Mouse (Mus musculus): ENCODE results near the gene Sde2. TPM values are rescaled to one million over a fixed set of nuclear protein-coding genes. Genes with fewer than 3 reads are reported as not detected.

Sde2 gene
- total RNA-seq, 1 experiment: 39.6 TPM

DNA sequence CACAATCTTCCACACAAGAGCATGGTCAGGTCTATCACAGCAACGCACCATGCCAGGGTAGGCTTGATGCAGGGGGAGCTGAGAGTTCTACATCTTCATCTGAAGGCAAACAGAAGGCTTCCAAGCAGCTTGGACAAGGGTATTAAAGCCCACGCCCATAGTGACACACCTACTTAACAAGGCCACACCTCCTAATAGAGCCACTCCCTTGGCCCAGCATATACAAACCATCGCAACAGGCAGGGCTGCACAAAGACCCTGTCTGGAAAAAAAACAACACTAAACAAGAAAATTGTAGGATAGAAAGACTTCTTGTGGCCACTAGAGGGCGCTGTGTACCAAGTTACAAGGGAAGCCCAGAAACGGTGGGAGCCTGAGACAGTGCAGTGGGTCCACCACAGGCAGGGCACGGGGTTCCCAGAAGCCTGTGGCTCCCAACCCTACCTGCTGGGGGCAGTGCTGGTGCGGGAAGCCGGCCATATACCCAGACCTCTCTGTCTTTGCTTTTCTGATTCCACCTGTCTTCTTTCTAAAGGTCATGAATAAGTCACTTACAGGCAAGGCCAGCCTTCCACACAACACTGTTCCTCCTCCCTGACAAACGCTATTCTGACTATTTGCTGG, 23.0 kb downstream of the Sde2 start:
- no peaks in the 10 kb centered on the region for H3K36me3 ChIP-seq (ENCODE audit: control insufficient read depth, insufficient read depth, low read length, poor library complexity, severe bottlenecking)
- no peak overlapping the region for H3K4me3 ChIP-seq (ENCODE audit: insufficient read depth in 1 of 2, low read depth in 1 of 2, low read length in 2 of 2, poor library complexity in 1 of 2, severe bottlenecking in 1 of 2)
- DNase-seq (ENCODE audit: low read depth, low spot score): peak; percentile 97
- in situ Hi-C loops (cut with MboI; ENCODE audit: low sequenced_read_pairs in 2 of 2, unreplicated experiment in 2 of 2): no loop called here
- peaks cover 6 to 23% of the 10 kb centered on the region in 2 experiments; a peak in 2 of 4 replicates for H3K4me1 ChIP-seq (ENCODE audit: control insufficient read depth in 2 of 2, insufficient read depth in 2 of 2, low read length in 2 of 2, poor library complexity in 1 of 2)
- TF ChIP-seq HCFC1 (IDR thresholded peaks at IDR 0.05; ENCODE audit: borderline replicate concordance, insufficient read depth, low read length) (no peak; the same call in 1 of the 2 replicates), CHD2 (IDR thresholded peaks at IDR 0.05; ENCODE audit: low read depth, low read length) (no peak), MAFK (IDR thresholded peaks at IDR 0.05; ENCODE audit: insufficient read depth, low read depth, low read length) (no peak), ZNF384 (IDR thresholded peaks at IDR 0.05; ENCODE audit: low read depth, low read length) (peak; percentile 82; the same call in 1 of the 2 replicates), ZC3H11A (IDR thresholded peaks at IDR 0.05; ENCODE audit: borderline replicate concordance, low read depth, low read length) (peak; percentile 90)
- H3K9me3 ChIP-seq (ENCODE audit: control insufficient read depth, insufficient read depth, low read depth, low read length): no peaks in the 10 kb centered on the region
- no peak overlapping the region for H3K27ac ChIP-seq (ENCODE audit: insufficient read depth, low read depth, low read length, poor library complexity, severe bottlenecking)
- H3K9ac ChIP-seq (ENCODE audit: insufficient read depth, low read depth, low read length, poor library complexity, severe bottlenecking): no peak overlapping the region

DNA sequence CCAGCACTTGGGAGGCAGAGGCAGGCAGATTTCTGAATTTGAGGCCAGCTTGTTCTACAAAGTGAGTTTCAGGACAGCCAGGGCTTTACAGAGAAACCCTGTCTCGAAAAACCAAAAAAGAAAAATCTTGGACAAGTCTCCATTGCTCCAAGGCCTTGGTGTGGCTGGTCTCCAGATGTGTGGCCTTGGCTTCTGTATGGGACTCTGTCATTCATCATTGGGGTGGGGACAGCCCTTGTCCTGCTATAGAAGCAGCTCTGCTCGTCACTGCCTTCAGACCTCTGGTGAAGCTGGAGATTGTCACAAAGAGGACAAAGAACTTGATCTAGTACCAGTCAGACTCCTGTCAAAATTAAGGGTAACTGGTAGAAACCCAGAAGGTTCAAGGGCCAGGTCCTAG, 23.7 kb downstream of the Sde2 start:
- in situ Hi-C loops (cut with MboI; ENCODE audit: low sequenced_read_pairs in 2 of 2, unreplicated experiment in 2 of 2): no loop called here

DNA sequence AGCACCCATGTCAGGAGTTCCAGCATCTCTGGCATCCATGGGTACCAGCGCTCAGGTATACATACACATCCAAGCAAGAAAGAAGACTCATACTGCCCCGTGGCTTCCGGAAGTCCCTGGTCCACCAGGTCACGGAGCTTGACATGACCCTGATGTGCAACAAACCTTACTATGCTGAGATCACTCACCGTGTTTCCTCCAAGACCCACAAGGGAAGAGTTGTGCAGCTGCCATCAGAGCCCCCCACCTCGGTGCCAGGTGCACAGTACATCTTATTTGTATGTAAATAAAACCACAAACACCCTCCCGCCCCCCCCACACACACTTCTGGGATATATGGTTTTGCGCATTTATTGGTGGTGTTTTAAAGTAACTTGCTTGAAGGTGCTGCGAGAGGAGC, 24.2 kb downstream of the Sde2 start:
- Histone ChIP-seq H3K36me3 (ENCODE audit: control insufficient read depth, insufficient read depth, low read length, poor library complexity, severe bottlenecking) (no peaks in the 10 kb centered on the region), H3K9ac (ENCODE audit: insufficient read depth, low read depth, low read length, poor library complexity, severe bottlenecking) (no peak overlapping the region), H3K4me3 (ENCODE audit: insufficient read depth in 1 of 2, low read depth in 1 of 2, low read length in 2 of 2, poor library complexity in 1 of 2, severe bottlenecking in 1 of 2) (no peak overlapping the region), H3K27ac (ENCODE audit: insufficient read depth, low read depth, low read length, poor library complexity, severe bottlenecking) (no peak overlapping the region), H3K4me1 (ENCODE audit: control insufficient read depth in 2 of 2, insufficient read depth in 2 of 2, low read length in 2 of 2, poor library complexity in 1 of 2) (peaks cover 3 to 22% of the 10 kb centered on the region in 2 experiments; a peak in 2 of 4 replicates), H3K9me3 (ENCODE audit: control insufficient read depth, insufficient read depth, low read depth, low read length) (no peaks in the 10 kb centered on the region)
- in situ Hi-C loops (cut with MboI; ENCODE audit: low sequenced_read_pairs in 2 of 2, unreplicated experiment in 2 of 2): no loop called here
- no peak for DNase-seq (ENCODE audit: low read depth, low spot score)
- TF ChIP-seq ZC3H11A (IDR thresholded peaks at IDR 0.05; ENCODE audit: borderline replicate concordance, low read depth, low read length) (no peak), CHD2 (IDR thresholded peaks at IDR 0.05; ENCODE audit: low read depth, low read length) (no peak), HCFC1 (IDR thresholded peaks at IDR 0.05; ENCODE audit: borderline replicate concordance, insufficient read depth, low read length) (no peak), MAFK (IDR thresholded peaks at IDR 0.05; ENCODE audit: insufficient read depth, low read depth, low read length) (no peak)

More for the DNA sequence above, 23.7 kb downstream of the Sde2 start:
- Histone ChIP-seq H3K9ac (ENCODE audit: insufficient read depth, low read depth, low read length, poor library complexity, severe bottlenecking) (no peak overlapping the region), H3K9me3 (ENCODE audit: control insufficient read depth, insufficient read depth, low read depth, low read length) (no peaks in the 10 kb centered on the region), H3K4me1 (ENCODE audit: control insufficient read depth in 2 of 2, insufficient read depth in 2 of 2, low read length in 2 of 2, poor library complexity in 1 of 2) (peaks cover 6 to 23% of the 10 kb centered on the region in 2 experiments; a peak in 2 of 4 replicates), H3K4me3 (ENCODE audit: insufficient read depth in 1 of 2, low read depth in 1 of 2, low read length in 2 of 2, poor library complexity in 1 of 2, severe bottlenecking in 1 of 2) (no peak overlapping the region), H3K27ac (ENCODE audit: insufficient read depth, low read depth, low read length, poor library complexity, severe bottlenecking) (no peak overlapping the region), H3K36me3 (ENCODE audit: control insufficient read depth, insufficient read depth, low read length, poor library complexity, severe bottlenecking) (no peaks in the 10 kb centered on the region)
- TF ChIP-seq HCFC1 (IDR thresholded peaks at IDR 0.05; ENCODE audit: borderline replicate concordance, insufficient read depth, low read length) (no peak), ZC3H11A (IDR thresholded peaks at IDR 0.05; ENCODE audit: borderline replicate concordance, low read depth, low read length) (no peak), ZNF384 (IDR thresholded peaks at IDR 0.05; ENCODE audit: low read depth, low read length) (no peak)
- no peak for DNase-seq (ENCODE audit: low read depth, low spot score)

GRCm38 (mm10) chr1:180877466-180877865, 26.5 kb downstream of the Sde2 start:
- in situ Hi-C loops (cut with MboI; ENCODE audit: low sequenced_read_pairs in 2 of 2, unreplicated experiment in 2 of 2): no loop called here
- Histone ChIP-seq H3K36me3 (ENCODE audit: control insufficient read depth, insufficient read depth, low read length, poor library complexity, severe bottlenecking) (no peaks in the 10 kb centered on the region), H3K4me3 (ENCODE audit: insufficient read depth in 1 of 2, low read depth in 1 of 2, low read length in 2 of 2, poor library complexity in 1 of 2, severe bottlenecking in 1 of 2) (no peak overlapping the region), H3K4me1 (ENCODE audit: control insufficient read depth in 2 of 2, insufficient read depth in 2 of 2, low read length in 2 of 2, poor library complexity in 1 of 2) (peaks cover 1 to 17% of the 10 kb centered on the region in 2 experiments; a peak in 1 of 4 replicates), H3K9me3 (ENCODE audit: control insufficient read depth, insufficient read depth, low read depth, low read length) (no peaks in the 10 kb centered on the region), H3K27ac (ENCODE audit: insufficient read depth, low read depth, low read length, poor library complexity, severe bottlenecking) (no peak overlapping the region), H3K9ac (ENCODE audit: insufficient read depth, low read depth, low read length, poor library complexity, severe bottlenecking) (no peak overlapping the region)
- no peak for DNase-seq (ENCODE audit: low read depth, low spot score)
- TF ChIP-seq HCFC1 (IDR thresholded peaks at IDR 0.05; ENCODE audit: borderline replicate concordance, insufficient read depth, low read length) (no peak), ZNF384 (IDR thresholded peaks at IDR 0.05; ENCODE audit: low read depth, low read length) (no peak), CHD2 (IDR thresholded peaks at IDR 0.05; ENCODE audit: low read depth, low read length) (no peak), ZC3H11A (IDR thresholded peaks at IDR 0.05; ENCODE audit: borderline replicate concordance, low read depth, low read length) (no peak), MAFK (IDR thresholded peaks at IDR 0.05; ENCODE audit: insufficient read depth, low read depth, low read length) (no peak)
